Mouse (Mus musculus): ENCODE measurements around the gene Fxyd3.

- no peak for TF ChIP-seq POLR2A (IDR thresholded peaks at IDR 0.05; ENCODE audit: control insufficient read depth, low read depth, low read length)
- TF ChIP-seq CTCF (IDR thresholded peaks at IDR 0.05; ENCODE audit: control insufficient read depth, insufficient read depth, insufficient replicate concordance, low read depth, low read length), result no peak
Measured at GRCm38 (mm10) chr7:31077470-31077869, 966 bp upstream of the Fxyd3 start.

Data from testis, adult 2 months (tissue).